Mouse (Mus musculus) lung, postnatal 0 days (tissue): ENCODE measurements at regions not wholly inside any gene's neighbourhood (a gene's known extent, or its start where the extent isn't known, plus 50 kb on each side); places are given as distances from the start of the nearest gene placed in this dataset.

Experiments
- CTCF ChIP-seq: IDR thresholded peaks from 2 replicates; pipeline ENCODE4 v1.5.1; 2016; ENCODE audit warnings: antibody characterized with exemption, mild to moderate bottlenecking
- EP300 ChIP-seq: IDR thresholded peaks from 2 replicates; pipeline ENCODE4 v1.6.1; 2016; ENCODE audit warnings: antibody characterized with exemption, mild to moderate bottlenecking, control low read depth

- TF ChIP-seq CTCF, result no peak
- TF ChIP-seq EP300, result no peak
Observed at GRCm38 (mm10) chr13:97600136-97600535, 160.3 kb downstream of the Gm10260 start.
